Mouse (Mus musculus) right cerebral cortex, postnatal 10 days (tissue): ENCODE results near the gene Chrm4.

Experiments
- DNase-seq, 2 experiments: peaks; one replicate each; pipeline ENCODE4 v3.0.0; 2021; ENCODE audit warnings: low spot score in 2 of 2

Gene Chrm4

GRCm38 (mm10) chr2:91963443-91963932 is 36.4 kb downstream of the Chrm4 start:
- peak; percentile 94 to 95 for DNase-seq

- no peak for DNase-seq
Observed at GRCm38 (mm10) chr2:91964610-91965204, 37.7 kb downstream of the Chrm4 start.

- DNase-seq: peak in 1 of 2 experiments; percentile 71
Observed at GRCm38 (mm10) chr2:91965417-91965816, 38.4 kb downstream of the Chrm4 start.

- no peak for DNase-seq
Observed at GRCm38 (mm10) chr2:91966367-91966766, 39.3 kb downstream of the Chrm4 start.

- no peak for DNase-seq
Observed at GRCm38 (mm10) chr2:91967962-91968361, 40.9 kb downstream of the Chrm4 start.

- peak; percentile 83 to 84 for DNase-seq
Observed at GRCm38 (mm10) chr2:91971231-91972097, 44.4 kb downstream of the Chrm4 start.

GRCm38 (mm10) chr2:91972121-91972566 is 45.1 kb downstream of the Chrm4 start:
- DNase-seq: no peak

- no peak for DNase-seq
Observed at GRCm38 (mm10) chr2:91973416-91974135, 46.5 kb downstream of the Chrm4 start.

GRCm38 (mm10) chr2:91975581-91976541 is 48.8 kb downstream of the Chrm4 start, which contains the start of gene Dgkz:
Gene Dgkz (minus strand): TSS chr2:91975864.
- DNase-seq: peak in 1 of 2 experiments; percentile 68

- no peak for DNase-seq
Observed at GRCm38 (mm10) chr2:91977960-91978359, 50.9 kb downstream of the Chrm4 start.
